Mouse (Mus musculus) MEL (cell line): ENCODE results near the gene Nudt22. TPM values are rescaled to one million over a fixed set of nuclear protein-coding genes. Genes with fewer than 3 reads are reported as not detected.

ENCODE experiments used
- DNase-seq: peaks from one replicate; pipeline ENCODE4 v3.0.0; 2011; ENCODE audit warnings: low read depth, low spot score
- H3K27ac ChIP-seq: 2 replicates; pipeline ENCODE4 v1.5.1; 2012; ENCODE audit warnings: low read depth, mild to moderate bottlenecking, control low read depth, low read length, moderate library complexity; ENCODE audit not compliant: control insufficient read depth
- H3K27me3 ChIP-seq, 2 experiments: fragments of 150-350 bp in 1 of 2; sonication (generic) in 1 of 2; 2 replicates each; pipeline ENCODE4 v1.6.1; 2012; ENCODE audit warnings: low read length in 2 of 2, mild to moderate bottlenecking in 2 of 2, improper control_type of control experiment in 1 of 2, moderate library complexity in 1 of 2; ENCODE audit not compliant: insufficient read depth in 2 of 2, control insufficient read depth in 1 of 2
- H3K36me3 ChIP-seq, 2 experiments: 2 replicates each; pipeline ENCODE4 v1.6.1; 2012 to 2014; ENCODE audit warnings: low read length in 2 of 2, improper control_type of control experiment in 1 of 2, inconsistent platforms in 1 of 2, mild to moderate bottlenecking in 1 of 2; ENCODE audit not compliant: insufficient read depth in 2 of 2, control insufficient read depth in 1 of 2
- H3K4me1 ChIP-seq, 2 experiments: fragments of 150-350 bp in 1 of 2; sonication (generic) in 1 of 2; 2 replicates each; pipeline ENCODE4 v1.6.1; 2012; ENCODE audit warnings: low read length in 2 of 2, improper control_type of control experiment in 1 of 2, mild to moderate bottlenecking in 1 of 2; ENCODE audit not compliant: insufficient read depth in 2 of 2, control insufficient read depth in 1 of 2
- H3K4me3 ChIP-seq, 2 experiments: fragments of 150-350 bp in 1 of 2; sonication (generic) in 1 of 2; 2 replicates each; pipeline ENCODE4 v1.5.1; 2012; ENCODE audit warnings: low read depth in 2 of 2, low read length in 2 of 2, mild to moderate bottlenecking in 2 of 2, moderate library complexity in 2 of 2, control low read depth in 1 of 2, improper control_type of control experiment in 1 of 2; ENCODE audit not compliant: control insufficient read depth in 1 of 2, insufficient read depth in 1 of 2
- H3K79me2 ChIP-seq: 2 replicates; pipeline ENCODE4 v1.6.1; 2012; ENCODE audit warnings: mild to moderate bottlenecking, low read length, moderate library complexity; ENCODE audit not compliant: control insufficient read depth, poor library complexity, insufficient read depth
- H3K9ac ChIP-seq: 2 replicates; pipeline ENCODE4 v1.6.1; 2012; ENCODE audit warnings: low read depth, mild to moderate bottlenecking, control low read depth, low read length, moderate library complexity; ENCODE audit not compliant: control insufficient read depth, poor library complexity, severe bottlenecking
- H3K9me3 ChIP-seq: fragments of 150-350 bp; sonication (generic); replicated peaks from 2 replicates; pipeline ENCODE4 v1.6.1; 2012; ENCODE audit warnings: mild to moderate bottlenecking, low read length, improper control_type of control experiment, moderate library complexity; ENCODE audit not compliant: insufficient read depth
- BHLHE40 ChIP-seq: IDR thresholded peaks from 2 replicates; pipeline ENCODE4 v1.6.1; 2012; ENCODE audit warnings: low read depth, mild to moderate bottlenecking, inconsistent platforms, low read length, improper control_type of control experiment, borderline replicate concordance
- CHD1 ChIP-seq: IDR thresholded peaks from 2 replicates; pipeline ENCODE4 v1.6.1; 2012; ENCODE audit warnings: low read depth, mild to moderate bottlenecking, inconsistent platforms, low read length, improper control_type of control experiment
- CTCF ChIP-seq, 3 experiments: IDR thresholded peaks in 2 of 3; conservative IDR thresholded peaks in 1 of 3; 2 replicates each; pipeline ENCODE4 v1.5.1; 2011 to 2012; ENCODE audit warnings: low read length in 3 of 3, low read depth in 2 of 3, mild to moderate bottlenecking in 2 of 3, improper control_type of control experiment in 1 of 3, inconsistent platforms in 1 of 3, mixed read lengths in 1 of 3, moderate library complexity in 1 of 3; ENCODE audit not compliant: control insufficient read depth in 1 of 3, insufficient read depth in 1 of 3, poor library complexity in 1 of 3, severe bottlenecking in 1 of 3
- ELF1 ChIP-seq: IDR thresholded peaks from 2 replicates; pipeline ENCODE4 v1.6.1; 2014; ENCODE audit warnings: low read depth, mild to moderate bottlenecking, inconsistent platforms, low read length, improper control_type of control experiment, moderate library complexity
- EP300 ChIP-seq, 2 experiments: IDR thresholded peaks; 2 replicates each; pipeline ENCODE4 v1.6.1; 2011; ENCODE audit warnings: improper control_type of control experiment in 2 of 2, low read length in 2 of 2, low read depth in 1 of 2, mild to moderate bottlenecking in 1 of 2
- GABPA ChIP-seq: IDR thresholded peaks from 2 replicates; pipeline ENCODE4 v1.6.1; 2012; ENCODE audit warnings: low read depth, mild to moderate bottlenecking, inconsistent platforms, low read length, improper control_type of control experiment, moderate library complexity
- GATA1 ChIP-seq: IDR thresholded peaks from 2 replicates; pipeline ENCODE4 v1.6.1; 2011; ENCODE audit warnings: low read depth, low read length, improper control_type of control experiment
- MAX ChIP-seq: IDR thresholded peaks from 2 replicates; pipeline ENCODE4 v1.6.1; 2011; ENCODE audit warnings: low read length, improper control_type of control experiment
- MEF2A ChIP-seq: IDR thresholded peaks from 2 replicates; pipeline ENCODE4 v1.6.1; 2014; ENCODE audit warnings: low read depth, mild to moderate bottlenecking, inconsistent platforms, low read length, improper control_type of control experiment; ENCODE audit not compliant: poor library complexity, insufficient replicate concordance, severe bottlenecking; ENCODE audit errors: extremely low read depth
- NELFE ChIP-seq: IDR thresholded peaks from 2 replicates; pipeline ENCODE4 v1.6.1; 2011; ENCODE audit warnings: low read depth, low read length, improper control_type of control experiment
- NRF1 ChIP-seq: IDR thresholded peaks from 2 replicates; pipeline ENCODE4 v1.6.1; 2014; ENCODE audit warnings: low read depth, mild to moderate bottlenecking, inconsistent platforms, low read length, improper control_type of control experiment, moderate library complexity; ENCODE audit not compliant: poor library complexity, insufficient read depth, severe bottlenecking
- POLR2AphosphoS2 ChIP-seq: IDR thresholded peaks from 2 replicates; pipeline ENCODE4 v1.6.1; 2011; ENCODE audit warnings: low read length, improper control_type of control experiment
- RAD21 ChIP-seq: IDR thresholded peaks from 2 replicates; pipeline ENCODE4 v1.6.1; 2011; ENCODE audit warnings: mild to moderate bottlenecking, low read depth, low read length, improper control_type of control experiment
- RCOR1 ChIP-seq: IDR thresholded peaks from 2 replicates; pipeline ENCODE4 v1.6.1; 2012; ENCODE audit warnings: low read depth, mild to moderate bottlenecking, inconsistent platforms, low read length, improper control_type of control experiment
- SIN3A ChIP-seq: IDR thresholded peaks from 2 replicates; pipeline ENCODE4 v1.6.1; 2012; ENCODE audit warnings: low read length, improper control_type of control experiment, inconsistent platforms
- SMC3 ChIP-seq: IDR thresholded peaks from 2 replicates; pipeline ENCODE4 v1.6.1; 2011; ENCODE audit warnings: low read depth, low read length, improper control_type of control experiment
- TAL1 ChIP-seq: IDR thresholded peaks from 2 replicates; pipeline ENCODE4 v1.6.1; 2012; ENCODE audit warnings: mild to moderate bottlenecking, inconsistent platforms, low read length, moderate library complexity, mixed read lengths
- TBP ChIP-seq: IDR thresholded peaks from 2 replicates; pipeline ENCODE4 v1.8.0; 2011; ENCODE audit warnings: low read depth, low read length, improper control_type of control experiment
- TCF12 ChIP-seq: IDR thresholded peaks from 2 replicates; pipeline ENCODE4 v1.6.1; 2014; ENCODE audit warnings: low read depth, mild to moderate bottlenecking, inconsistent platforms, low read length, improper control_type of control experiment, moderate library complexity
- ZC3H11A ChIP-seq: IDR thresholded peaks from 2 replicates; pipeline ENCODE4 v1.6.1; 2012; ENCODE audit warnings: low read depth, mild to moderate bottlenecking, inconsistent platforms, low read length, improper control_type of control experiment
- ZKSCAN1 ChIP-seq: IDR thresholded peaks from 2 replicates; pipeline ENCODE4 v1.6.1; 2012; ENCODE audit warnings: low read depth, mild to moderate bottlenecking, inconsistent platforms, low read length, improper control_type of control experiment, moderate library complexity
- ZMIZ1 ChIP-seq: IDR thresholded peaks from 2 replicates; pipeline ENCODE4 v1.6.1; 2012; ENCODE audit warnings: low read depth, mild to moderate bottlenecking, inconsistent platforms, low read length, improper control_type of control experiment, moderate library complexity
- polyA plus RNA-seq, 2 experiments: library from polyadenylated mRNA; stranded (reverse) in 1 of 2; unstranded in 1 of 2; fragments of >175 nt in 1 of 2; fragments of >200 nt in 1 of 2; gene quantifications; 2 replicates each; pipeline versions ENCODE4 v1.2.1 to v1.2.4; 2012; ENCODE audit warnings: low replicate concordance in 2 of 2, low read depth in 1 of 2; ENCODE audit not compliant: insufficient read length in 2 of 2, insufficient read depth in 1 of 2, missing spikeins in 1 of 2
- total RNA-seq: library from RNA; depleted of rRNA; stranded (reverse); fragments of 300-350 nt; gene quantifications from 2 replicates; pipeline ENCODE4 v1.2.3, GENCODE M21; 2012

Nudt22 gene
- total and polyA plus RNA-seq, 3 experiments, result 30.8 to 32.1 TPM; not detected in 1

DNA sequence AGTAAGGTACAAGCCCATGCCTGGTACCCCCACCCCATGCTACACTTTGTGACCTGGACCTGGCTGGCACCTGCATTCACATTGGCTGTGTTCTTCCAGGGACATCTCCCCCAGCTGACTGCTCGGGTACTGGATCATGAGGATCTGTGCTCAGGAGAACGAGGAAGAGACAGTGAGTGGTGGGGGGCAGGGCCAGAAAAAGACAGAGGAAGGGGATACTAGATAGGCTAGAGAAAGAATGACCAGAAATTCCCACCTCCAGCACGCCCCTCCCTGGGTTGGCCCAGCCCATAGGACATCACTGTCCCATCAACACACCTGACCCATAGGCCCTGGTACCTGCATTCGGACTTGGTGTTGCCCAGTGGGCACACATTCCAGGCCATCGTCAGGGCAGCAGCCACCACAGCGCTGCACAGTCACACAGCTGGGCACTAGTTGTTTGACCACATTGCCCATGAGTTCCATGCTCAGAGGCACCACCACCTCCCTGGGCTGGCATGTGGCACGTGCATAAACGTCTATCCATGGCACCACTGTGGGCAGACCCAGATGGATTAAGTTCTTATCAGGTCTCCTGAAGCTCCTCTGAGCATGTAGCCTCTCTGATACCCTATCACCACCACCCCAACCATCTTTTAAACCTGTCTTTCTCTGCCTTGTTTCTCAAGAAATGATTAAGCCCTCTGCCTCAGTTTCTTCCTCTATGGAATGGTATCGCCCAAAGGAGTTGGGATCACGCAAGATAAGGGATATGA lies 9.8 kb downstream of the Nudt22 start:
- H3K36me3 ChIP-seq, result peaks cover 0 to 10% of the 10 kb centered on the region in 2 experiments; a peak in 2 of 4 replicates
- H3K27ac ChIP-seq, result no peak overlapping the region
- no peak for DNase-seq
- H3K9ac ChIP-seq, result peak overlapping the region; percentile 94; the same call in 1 of the 2 replicates
- H3K27me3 ChIP-seq, result no peaks in the 10 kb centered on the region
- TF ChIP-seq CTCF (IDR thresholded peaks at IDR 0.05 in 2 of 3, conservative IDR thresholded peaks at IDR 0.05 in 1 of 3; ENCODE audit: control insufficient read depth in 1 of 3, insufficient read depth in 1 of 3, low read depth in 2 of 3, low read length in 3 of 3, poor library complexity in 1 of 3, severe bottlenecking in 1 of 3) (no peak), NRF1 (no peak), GATA1 (peak; percentile 73), BHLHE40 (peak; percentile 88), TAL1 (peak; percentile 26; the same call in 1 of the 2 replicates), TCF12 (peak; percentile 63), EP300 (IDR thresholded peaks at IDR 0.05; ENCODE audit: low read depth in 1 of 2, low read length in 2 of 2) (peak in 1 of 2 experiments; percentile 64; a peak in 2 of 4 replicates), CHD1 (no peak)
- peaks cover 7% of the 10 kb centered on the region; the same call in 1 of the 2 replicates for H3K79me2 ChIP-seq
- H3K4me1 ChIP-seq, result peaks cover 11 to 19% of the 10 kb centered on the region in 2 experiments
- H3K9me3 ChIP-seq, result no peaks in the 10 kb centered on the region
- H3K4me3 ChIP-seq, result peak overlapping the region in 1 of 2 experiments; percentile 78; a peak in 3 of 4 replicates

DNA sequence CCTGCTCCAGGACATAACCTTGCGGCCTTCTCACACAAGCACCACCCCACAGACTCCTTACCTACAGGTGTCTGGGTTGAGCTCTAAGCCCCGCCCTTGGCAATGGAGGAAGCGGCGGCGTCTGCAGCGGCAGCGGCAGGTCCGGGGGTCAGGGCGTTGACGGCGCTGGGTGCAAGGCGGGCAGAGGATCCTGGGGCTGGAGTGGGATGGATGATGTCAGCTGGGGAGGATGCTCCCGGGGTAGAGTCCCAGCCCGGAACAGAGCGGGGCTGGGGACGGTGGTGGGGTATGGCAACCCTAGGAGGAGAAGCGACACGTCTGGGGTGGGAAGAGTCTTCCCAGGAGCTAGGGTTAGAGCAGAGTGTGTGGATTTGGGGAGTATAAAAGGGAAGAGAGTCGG lies 10.6 kb downstream of the Nudt22 start:
- H3K4me3 ChIP-seq, result no peak overlapping the region
- no peaks in the 10 kb centered on the region for H3K9me3 ChIP-seq
- DNase-seq, result no peak
- peaks cover 11% of the 10 kb centered on the region; the same call in 1 of the 2 replicates for H3K79me2 ChIP-seq
- no peak overlapping the region for H3K9ac ChIP-seq
- H3K4me1 ChIP-seq, result peaks cover 11 to 19% of the 10 kb centered on the region in 2 experiments
- no peak overlapping the region for H3K27ac ChIP-seq
- H3K36me3 ChIP-seq, result peaks cover 0 to 12% of the 10 kb centered on the region in 2 experiments; a peak in 2 of 4 replicates
- no peaks in the 10 kb centered on the region for H3K27me3 ChIP-seq
- TF ChIP-seq POLR2AphosphoS2 (no peak), CHD1 (no peak), ELF1 (no peak), ZKSCAN1 (no peak), TBP (no peak), SMC3 (no peak), RCOR1 (no peak), MEF2A (no peak), ZMIZ1 (no peak), NRF1 (no peak), NELFE (no peak), GABPA (no peak), ZC3H11A (no peak), RAD21 (no peak), MAX (no peak), SIN3A (no peak)
